Mouse (Mus musculus) urinary bladder, postnatal 14 days (tissue): ENCODE results near the gene Camta1.

Source experiments
- DNase-seq: peaks from one replicate; pipeline ENCODE4 v3.0.0; 2021; ENCODE audit warnings: low spot score

The Camta1 gene

GRCm38 (mm10) chr4:151738280-151738679 lies 123.4 kb downstream of the Camta1 start:
- no peak for DNase-seq

GRCm38 (mm10) chr4:151732668-151733067 lies 129.0 kb downstream of the Camta1 start:
- no peak for DNase-seq

- no peak for DNase-seq
Measured at GRCm38 (mm10) chr4:151730037-151730759, 131.5 kb downstream of the Camta1 start.

GRCm38 (mm10) chr4:151729116-151729515 lies 132.6 kb downstream of the Camta1 start:
- DNase-seq = no peak

- DNase-seq = no peak
Measured at GRCm38 (mm10) chr4:151728391-151729065, 133.1 kb downstream of the Camta1 start.

GRCm38 (mm10) chr4:151726396-151726795 lies 135.3 kb downstream of the Camta1 start:
- DNase-seq = no peak

- DNase-seq = no peak
Measured at GRCm38 (mm10) chr4:151724897-151725296, 136.8 kb downstream of the Camta1 start.

- no peak for DNase-seq
Measured at GRCm38 (mm10) chr4:151720722-151721467, 140.8 kb downstream of the Camta1 start.

GRCm38 (mm10) chr4:151718866-151719475 lies 142.7 kb downstream of the Camta1 start:
- DNase-seq = no peak

GRCm38 (mm10) chr4:151717864-151718263 lies 143.8 kb downstream of the Camta1 start:
- DNase-seq = no peak

- DNase-seq = no peak
Measured at GRCm38 (mm10) chr4:151713714-151714113, 148.0 kb downstream of the Camta1 start.

- no peak for DNase-seq
Measured at GRCm38 (mm10) chr4:151711406-151711805, 150.3 kb downstream of the Camta1 start.

- DNase-seq = no peak
Measured at GRCm38 (mm10) chr4:151710522-151710921, 151.2 kb downstream of the Camta1 start.

GRCm38 (mm10) chr4:151709269-151709668 lies 152.4 kb downstream of the Camta1 start:
- DNase-seq = no peak

GRCm38 (mm10) chr4:151703069-151703735 lies 158.5 kb downstream of the Camta1 start:
- DNase-seq = no peak

- DNase-seq = no peak
Measured at GRCm38 (mm10) chr4:151702463-151702862, 159.2 kb downstream of the Camta1 start.

- no peak for DNase-seq
Measured at GRCm38 (mm10) chr4:151695984-151696383, 165.7 kb downstream of the Camta1 start.

- DNase-seq = no peak
Measured at GRCm38 (mm10) chr4:151694531-151694930, 167.1 kb downstream of the Camta1 start.

GRCm38 (mm10) chr4:151694047-151694446 lies 167.6 kb downstream of the Camta1 start:
- DNase-seq = no peak

- no peak for DNase-seq
Measured at GRCm38 (mm10) chr4:151690041-151690440, 171.6 kb downstream of the Camta1 start.

GRCm38 (mm10) chr4:151688206-151688605 lies 173.5 kb downstream of the Camta1 start:
- no peak for DNase-seq

- DNase-seq = no peak
Measured at GRCm38 (mm10) chr4:151684596-151684995, 177.1 kb downstream of the Camta1 start.
